Mouse (Mus musculus) cerebellum, adult 11-12 months (tissue): ENCODE measurements around the gene Olfr743.
"Not testable (repeated sequence)": the region's sequence is repeated elsewhere in the genome, so short reads cannot be mapped to it uniquely, and the experiment has no call there.

Experiments
- DNase-seq: peaks from one replicate; pipeline ENCODE4 v3.0.0; 2022

Gene Olfr743

DNA sequence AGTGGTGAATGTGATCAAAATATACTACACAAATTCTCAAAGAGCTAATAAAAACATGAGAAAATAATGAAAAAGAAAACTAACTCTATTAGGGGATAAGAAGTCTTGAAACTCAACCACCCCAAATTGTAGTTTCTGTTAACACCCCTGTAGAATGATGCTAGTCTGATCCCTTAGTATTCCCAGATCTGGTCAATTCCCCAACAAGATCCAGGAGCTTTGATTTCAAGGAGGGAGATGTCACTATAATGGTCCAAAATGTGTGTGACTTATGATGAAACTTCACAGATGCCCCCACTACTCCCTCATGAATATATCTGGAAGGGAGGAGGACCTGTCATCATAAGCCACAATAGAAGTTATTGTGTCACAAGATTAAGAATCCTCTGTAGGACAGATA, at the start of gene Olfr743:
Gene Olfr743 (plus strand): TSS at position 301 of the 400 bp plus-strand sequence.
- DNase-seq, result no peak

DNA sequence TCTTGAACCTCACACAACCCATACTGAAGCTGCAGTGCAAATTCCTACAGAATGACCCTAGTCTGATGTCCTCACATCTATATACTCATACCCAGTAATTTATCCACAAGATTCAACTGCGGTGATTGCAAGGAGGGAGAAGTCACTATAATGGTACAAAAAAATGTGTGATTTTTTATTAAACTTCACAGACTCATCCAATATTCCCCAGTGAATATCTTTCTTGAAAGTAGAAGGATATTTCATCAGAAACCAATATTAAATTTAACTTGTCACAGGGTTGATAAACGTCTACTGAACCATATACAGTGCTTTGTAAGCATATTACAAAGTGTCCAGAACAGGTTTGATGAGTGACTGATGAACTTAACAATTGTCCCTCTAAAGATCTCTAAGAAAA, 49.2 kb upstream of the Olfr743 start, which contains the start of gene Olfr741:
Gene Olfr741 (plus strand): TSS at position 301 of the 400 bp plus-strand sequence.
- DNase-seq, result no peak

DNA sequence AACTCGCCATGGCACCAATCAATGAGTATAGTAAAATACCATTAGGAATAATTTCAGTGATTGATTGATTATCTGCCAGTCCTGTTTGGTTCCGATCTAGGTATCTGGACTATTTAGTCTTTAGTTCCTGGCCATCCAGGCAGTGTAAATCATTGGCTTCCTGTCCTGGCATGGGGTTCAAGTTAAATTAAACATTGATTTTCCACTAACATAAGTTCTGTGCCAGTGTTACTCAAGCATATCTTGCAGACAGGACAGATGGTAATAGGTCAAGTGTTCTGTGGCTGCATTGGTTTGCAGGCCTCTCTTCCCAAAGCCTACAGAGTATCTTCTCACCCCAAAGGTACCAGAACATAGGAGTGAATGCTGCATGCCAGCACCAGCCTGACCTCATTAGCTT, 43.2 kb upstream of the Olfr743 start:
- DNase-seq, result no peak

DNA sequence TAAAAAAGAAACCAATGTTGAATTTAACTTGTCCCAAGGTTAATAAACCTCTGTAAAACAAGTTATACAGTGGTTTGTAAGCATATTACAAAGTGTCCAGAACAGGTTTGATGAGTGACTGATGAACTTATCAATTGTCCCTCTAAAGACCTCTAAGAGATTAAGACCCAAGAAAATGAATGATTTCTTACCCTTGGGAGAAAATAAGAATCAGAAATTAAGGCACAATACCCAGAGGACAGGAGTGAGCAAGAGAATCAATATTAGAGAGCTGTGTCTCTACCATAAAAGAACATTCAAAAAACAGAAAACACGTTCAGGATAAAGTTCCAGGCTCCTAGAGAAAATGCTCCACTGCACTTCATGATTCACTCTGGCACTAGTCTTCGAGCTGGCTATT, 18.3 kb upstream of the Olfr743 start, which contains the start of gene Olfr742:
Gene Olfr742 (plus strand): TSS at position 301 of the 400 bp plus-strand sequence.
- no peak for DNase-seq

DNA sequence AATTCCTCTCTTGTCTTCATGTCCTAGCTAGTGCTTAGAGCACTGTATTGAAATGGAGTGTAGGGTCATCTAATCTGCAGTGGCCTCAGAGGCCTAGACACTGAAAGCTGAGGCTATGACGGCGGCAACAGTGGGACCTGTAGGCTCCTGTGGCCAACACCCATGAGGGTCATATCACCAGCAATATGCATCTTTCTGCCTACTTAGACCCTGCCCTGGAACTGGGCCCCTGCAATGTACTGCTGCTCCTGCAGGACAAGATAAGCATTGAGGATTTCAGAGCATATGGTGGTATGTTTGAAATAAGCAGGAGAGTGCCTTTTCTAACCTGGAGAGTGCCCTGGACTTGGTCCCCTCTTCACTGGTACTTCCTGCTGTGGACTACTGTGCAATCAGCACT, 31.1 kb downstream of the Olfr743 start:
- DNase-seq, result no peak

DNA sequence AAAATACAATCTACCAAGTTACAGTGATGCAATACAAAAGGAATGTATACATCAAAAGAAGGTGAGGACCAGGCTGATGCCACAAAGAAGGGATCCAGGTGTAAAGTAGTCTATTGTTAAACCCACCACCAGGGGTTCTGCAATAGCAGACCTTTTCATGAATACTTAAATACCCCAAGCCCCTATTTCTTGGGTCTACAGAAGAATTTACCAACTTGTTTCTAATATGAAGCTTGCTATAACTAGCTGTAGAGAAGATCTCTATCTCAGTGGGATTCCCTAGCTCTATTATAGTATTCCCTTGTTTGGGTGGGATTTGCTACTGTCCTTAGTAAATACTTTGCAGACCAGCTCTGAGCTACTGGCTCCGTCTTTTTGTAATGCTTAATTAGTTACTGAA, 51.4 kb downstream of the Olfr743 start:
- not testable (repeated sequence) for DNase-seq
